Mouse (Mus musculus) liver, postnatal 0 days (tissue): ENCODE measurements around the gene Chad.

Experiments
- CTCF ChIP-seq: sonication (generic); IDR thresholded peaks from 2 replicates; pipeline ENCODE4 v1.5.1; 2016; ENCODE audit warnings: antibody characterized with exemption, low read depth
- EP300 ChIP-seq: IDR thresholded peaks from 2 replicates; pipeline ENCODE4 v1.6.1; 2016; ENCODE audit warnings: antibody characterized with exemption, low read depth, mild to moderate bottlenecking

DNA sequence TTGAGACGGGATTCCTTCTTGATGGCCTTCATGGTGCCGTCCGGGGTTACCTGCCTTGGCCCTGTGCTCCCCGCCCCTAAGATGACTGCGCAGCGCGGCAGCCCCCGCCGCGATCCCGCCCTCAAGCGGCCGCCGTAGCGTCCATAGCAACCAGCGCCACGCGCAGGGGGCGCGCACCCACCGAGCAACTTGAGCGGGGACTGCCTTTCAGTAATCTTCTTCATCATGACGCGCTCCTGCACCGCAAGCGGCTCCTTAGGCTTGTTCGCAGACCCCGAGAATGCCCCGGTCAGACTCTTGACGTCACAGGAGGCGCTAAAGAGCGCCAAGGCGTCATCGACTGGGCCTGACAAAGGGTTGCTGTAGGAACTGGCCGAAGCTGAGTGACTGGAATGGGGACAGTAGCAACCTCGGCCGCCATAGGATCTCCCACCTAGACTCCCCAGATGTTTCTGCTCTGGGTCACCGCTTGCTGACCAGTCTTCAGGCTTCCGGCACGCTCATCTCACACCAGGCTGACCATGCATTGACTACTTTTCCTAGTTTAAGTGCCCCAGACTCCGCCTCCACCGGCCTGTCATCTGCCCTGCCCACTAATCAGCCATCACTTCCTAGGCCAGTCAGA, 43.5 kb upstream of the Chad start, which contains the start of gene Mycbpap:
- TF ChIP-seq CTCF: peak; percentile 32
- no peak for TF ChIP-seq EP300
